Mouse (Mus musculus) liver (tissue): Measurements from ENCODE around the gene Plgrkt.
"Not testable (repeated sequence)": the region's sequence is repeated elsewhere in the genome, so short reads cannot be mapped to it uniquely, and the experiment has no call there.

Source experiments
- DNase-seq: peaks from one replicate; pipeline ENCODE4 v3.0.0-alpha.2; 2020; ENCODE audit warnings: mixed read lengths

Gene Plgrkt

GRCm38 (mm10) chr19:29366969-29367622 is at the start of gene Plgrkt, which contains the start of gene Cd274:
Plgrkt (minus strand) TSS chr19:29367390.
Cd274 (plus strand) TSS chr19:29367455.
- peak; percentile 94 for DNase-seq

GRCm38 (mm10) chr19:29416393-29416902 is 49.3 kb upstream of the Plgrkt start:
- DNase-seq: no peak

GRCm38 (mm10) chr19:29414917-29415316 is 47.7 kb upstream of the Plgrkt start:
- DNase-seq: not testable (repeated sequence)

- DNase-seq: no peak
Observed at GRCm38 (mm10) chr19:29414513-29414912, 47.3 kb upstream of the Plgrkt start.

GRCm38 (mm10) chr19:29412476-29413420 is 45.6 kb upstream of the Plgrkt start:
- no peak for DNase-seq

GRCm38 (mm10) chr19:29410619-29411018 is 43.4 kb upstream of the Plgrkt start, which contains the start of gene Pdcd1lg2:
Pdcd1lg2 (plus strand) TSS chr19:29410919.
- no peak for DNase-seq

- no peak for DNase-seq
Observed at GRCm38 (mm10) chr19:29406042-29407017, 39.1 kb upstream of the Plgrkt start.

- DNase-seq: no peak
Observed at GRCm38 (mm10) chr19:29405388-29405787, 38.2 kb upstream of the Plgrkt start.

- DNase-seq: no peak
Observed at GRCm38 (mm10) chr19:29403251-29403650, 36.1 kb upstream of the Plgrkt start.

- DNase-seq: no peak
Observed at GRCm38 (mm10) chr19:29402621-29403020, 35.4 kb upstream of the Plgrkt start.

- no peak for DNase-seq
Observed at GRCm38 (mm10) chr19:29400466-29400865, 33.3 kb upstream of the Plgrkt start.

- DNase-seq: no peak
Observed at GRCm38 (mm10) chr19:29399786-29400185, 32.6 kb upstream of the Plgrkt start.

GRCm38 (mm10) chr19:29396353-29396752 is 29.2 kb upstream of the Plgrkt start:
- DNase-seq: no peak

- no peak for DNase-seq
Observed at GRCm38 (mm10) chr19:29394721-29395120, 27.5 kb upstream of the Plgrkt start.

- DNase-seq: no peak
Observed at GRCm38 (mm10) chr19:29393333-29393732, 26.1 kb upstream of the Plgrkt start.

GRCm38 (mm10) chr19:29391279-29391678 is 24.1 kb upstream of the Plgrkt start:
- DNase-seq: no peak

- no peak for DNase-seq
Observed at GRCm38 (mm10) chr19:29390483-29390882, 23.3 kb upstream of the Plgrkt start.

- DNase-seq: no peak
Observed at GRCm38 (mm10) chr19:29388818-29389217, 21.6 kb upstream of the Plgrkt start.

GRCm38 (mm10) chr19:29385822-29386221 is 18.6 kb upstream of the Plgrkt start:
- DNase-seq: no peak

GRCm38 (mm10) chr19:29384994-29385393 is 17.8 kb upstream of the Plgrkt start:
- no peak for DNase-seq

- DNase-seq: no peak
Observed at GRCm38 (mm10) chr19:29384412-29384811, 17.2 kb upstream of the Plgrkt start.

- DNase-seq: no peak
Observed at GRCm38 (mm10) chr19:29383368-29383767, 16.2 kb upstream of the Plgrkt start.
